Mouse (Mus musculus): ENCODE data around the gene Mn1. TPM values are rescaled to one million over a fixed set of nuclear protein-coding genes. Genes with fewer than 3 reads are reported as not detected.

The Mn1 gene
- total and polyA plus RNA-seq, 3 experiments: not detected

- Histone ChIP-seq H3K9ac (ENCODE audit: control insufficient read depth, low read depth, low read length, poor library complexity, severe bottlenecking) (no peak overlapping the region), H3K27me3 (ENCODE audit: control insufficient read depth in 1 of 2, insufficient read depth in 2 of 2, low read length in 2 of 2) (no peaks in the 10 kb centered on the region)
Observed at GRCm38 (mm10) chr5:111421424-111421823, 4.3 kb downstream of the Mn1 start.

DNA sequence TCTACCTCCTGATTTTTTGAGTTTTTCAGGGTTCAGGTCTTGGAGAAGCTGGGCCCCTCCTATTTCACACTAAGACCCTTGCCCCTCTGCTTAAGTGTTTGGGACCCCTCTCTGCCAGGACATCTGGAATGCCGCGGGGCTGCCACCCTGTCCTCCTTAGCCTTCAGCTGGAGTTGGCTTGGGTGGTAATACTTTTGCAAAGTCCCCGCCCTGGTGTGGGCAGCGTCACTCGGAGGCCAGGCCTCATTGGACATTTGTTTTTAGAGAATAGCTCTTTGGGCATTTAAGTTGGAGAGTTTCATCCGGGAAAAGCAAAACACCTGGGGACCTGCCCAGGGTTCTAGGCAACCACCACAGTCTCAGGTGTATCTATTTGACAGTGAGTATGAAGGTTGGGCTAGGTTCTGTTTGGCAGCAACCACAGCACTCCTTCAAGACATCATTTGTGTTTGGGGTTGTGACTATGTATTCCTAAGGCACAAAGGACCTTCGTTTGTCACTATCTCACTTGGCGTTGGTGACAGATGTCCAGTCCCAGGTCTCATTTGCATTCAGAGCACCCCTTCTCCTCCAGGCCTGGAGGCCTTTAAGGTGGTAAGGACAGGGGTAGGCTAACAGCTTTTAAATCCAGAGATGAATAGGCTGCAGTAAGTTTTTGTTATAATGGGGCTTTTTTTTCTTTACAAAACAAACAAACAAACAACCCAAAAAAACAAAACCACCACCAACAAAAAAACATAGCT lies 5.1 kb downstream of the Mn1 start:
- no peaks in the 10 kb centered on the region for H3K4me1 ChIP-seq (ENCODE audit: control insufficient read depth in 1 of 2, insufficient read depth in 2 of 2, low read length in 2 of 2)
- TF ChIP-seq POLR2A (IDR thresholded peaks at IDR 0.05; ENCODE audit: control insufficient read depth in 1 of 2, insufficient read depth in 1 of 2, low read depth in 1 of 2, low read length in 2 of 2, poor library complexity in 1 of 2): no peak
- TF ChIP-seq ETS1 (IDR thresholded peaks at IDR 0.05; ENCODE audit: low read depth, low read length): no peak
- no peak for TF ChIP-seq KAT2A (conservative IDR thresholded peaks at IDR 0.05; ENCODE audit: low read depth, low read length)
- TF ChIP-seq POLR2AphosphoS2 (IDR thresholded peaks at IDR 0.05; ENCODE audit: low read length): no peak
- TF ChIP-seq GABPA (IDR thresholded peaks at IDR 0.05; ENCODE audit: low read depth, low read length): no peak
- H3K27ac ChIP-seq (ENCODE audit: control insufficient read depth, low read depth, low read length): no peak overlapping the region
- no peak overlapping the region for H3K9ac ChIP-seq (ENCODE audit: control insufficient read depth, low read depth, low read length, poor library complexity, severe bottlenecking)
- H3K4me3 ChIP-seq (ENCODE audit: control insufficient read depth in 1 of 2, insufficient read depth in 1 of 2, low read depth in 2 of 2, low read length in 2 of 2): no peak overlapping the region
- no peaks in the 10 kb centered on the region for H3K27me3 ChIP-seq (ENCODE audit: control insufficient read depth in 1 of 2, insufficient read depth in 2 of 2, low read length in 2 of 2)
- no peaks in the 10 kb centered on the region for H3K9me3 ChIP-seq (replicated peaks; ENCODE audit: insufficient read depth, low read length)
- H3K36me3 ChIP-seq (ENCODE audit: control insufficient read depth in 1 of 2, insufficient read depth in 2 of 2, low read length in 2 of 2): no peaks in the 10 kb centered on the region
- no peaks in the 10 kb centered on the region for H3K79me2 ChIP-seq (ENCODE audit: control insufficient read depth, insufficient read depth, low read length, poor library complexity)
- no peak for DNase-seq (ENCODE audit: low read depth, low spot score)

More at GRCm38 (mm10) chr5:111421424-111421823, 4.3 kb downstream of the Mn1 start:
- Histone ChIP-seq H3K36me3 (ENCODE audit: control insufficient read depth in 1 of 2, insufficient read depth in 2 of 2, low read length in 2 of 2) (no peaks in the 10 kb centered on the region), H3K4me3 (ENCODE audit: control insufficient read depth in 1 of 2, insufficient read depth in 1 of 2, low read depth in 2 of 2, low read length in 2 of 2) (no peak overlapping the region), H3K4me1 (ENCODE audit: control insufficient read depth in 1 of 2, insufficient read depth in 2 of 2, low read length in 2 of 2) (no peaks in the 10 kb centered on the region), H3K79me2 (ENCODE audit: control insufficient read depth, insufficient read depth, low read length, poor library complexity) (no peaks in the 10 kb centered on the region), H3K27ac (ENCODE audit: control insufficient read depth, low read depth, low read length) (no peak overlapping the region), H3K9me3 (replicated peaks; ENCODE audit: insufficient read depth, low read length) (no peaks in the 10 kb centered on the region)
- TF ChIP-seq TBP (IDR thresholded peaks at IDR 0.05; ENCODE audit: low read depth, low read length) (no peak), RCOR1 (IDR thresholded peaks at IDR 0.05; ENCODE audit: low read depth, low read length) (no peak), CHD2 (IDR thresholded peaks at IDR 0.05; ENCODE audit: low read length) (no peak), GATA1 (IDR thresholded peaks at IDR 0.05; ENCODE audit: low read depth, low read length) (no peak), E2F4 (IDR thresholded peaks at IDR 0.05; ENCODE audit: borderline replicate concordance, low read depth, low read length) (no peak), BHLHE40 (IDR thresholded peaks at IDR 0.05; ENCODE audit: borderline replicate concordance, low read depth, low read length) (no peak), EP300 (IDR thresholded peaks at IDR 0.05; ENCODE audit: low read depth in 1 of 2, low read length in 2 of 2) (no peak), MYB (IDR thresholded peaks at IDR 0.05; ENCODE audit: low read depth, low read length) (no peak)
- DNase-seq (ENCODE audit: low read depth, low spot score): no peak

GRCm38 (mm10) chr5:111423011-111423410 lies 5.8 kb downstream of the Mn1 start:
- no peaks in the 10 kb centered on the region for H3K9me3 ChIP-seq (replicated peaks; ENCODE audit: insufficient read depth, low read length)
- H3K27ac ChIP-seq (ENCODE audit: control insufficient read depth, low read depth, low read length): no peak overlapping the region
- H3K4me1 ChIP-seq (ENCODE audit: control insufficient read depth in 1 of 2, insufficient read depth in 2 of 2, low read length in 2 of 2): no peaks in the 10 kb centered on the region
- TF ChIP-seq KAT2A (conservative IDR thresholded peaks at IDR 0.05; ENCODE audit: low read depth, low read length) (no peak), RAD21 (IDR thresholded peaks at IDR 0.05; ENCODE audit: low read depth, low read length) (no peak), ETS1 (IDR thresholded peaks at IDR 0.05; ENCODE audit: low read depth, low read length) (no peak), POLR2AphosphoS5 (IDR thresholded peaks at IDR 0.05; ENCODE audit: borderline replicate concordance, low read depth, low read length) (no peak), UBTF (IDR thresholded peaks at IDR 0.05; ENCODE audit: borderline replicate concordance, insufficient read depth, low read depth, low read length) (no peak), E2F4 (IDR thresholded peaks at IDR 0.05; ENCODE audit: borderline replicate concordance, low read depth, low read length) (no peak), ZKSCAN1 (IDR thresholded peaks at IDR 0.05; ENCODE audit: low read depth, low read length) (no peak), ZNF384 (IDR thresholded peaks at IDR 0.05; ENCODE audit: low read depth, low read length) (no peak), TAL1 (IDR thresholded peaks at IDR 0.05; ENCODE audit: low read length) (no peak), TCF12 (IDR thresholded peaks at IDR 0.05; ENCODE audit: low read depth, low read length) (no peak)
- H3K9ac ChIP-seq (ENCODE audit: control insufficient read depth, low read depth, low read length, poor library complexity, severe bottlenecking): no peak overlapping the region
- H3K79me2 ChIP-seq (ENCODE audit: control insufficient read depth, insufficient read depth, low read length, poor library complexity): no peaks in the 10 kb centered on the region
- H3K36me3 ChIP-seq (ENCODE audit: control insufficient read depth in 1 of 2, insufficient read depth in 2 of 2, low read length in 2 of 2): no peaks in the 10 kb centered on the region
- no peak for DNase-seq (ENCODE audit: low read depth, low spot score)
- no peak overlapping the region for H3K4me3 ChIP-seq (ENCODE audit: control insufficient read depth in 1 of 2, insufficient read depth in 1 of 2, low read depth in 2 of 2, low read length in 2 of 2)
- no peaks in the 10 kb centered on the region for H3K27me3 ChIP-seq (ENCODE audit: control insufficient read depth in 1 of 2, insufficient read depth in 2 of 2, low read length in 2 of 2)

Measured in MEL (cell line).